Mouse (Mus musculus) embryonic facial prominence, embryonic 15.5 days (tissue): ENCODE data around the gene Robo4. TPM values are rescaled to one million over a fixed set of nuclear protein-coding genes. Genes with fewer than 3 reads are reported as not detected.

Experiments
- ATAC-seq: fragments of 200-750 bp; cut with Nextera tagmentation; 2 replicates; pipeline ENCODE4 v1.8.0; 2017; ENCODE audit warnings: low read depth, moderate TSS enrichment; ENCODE audit not compliant: insufficient number of reproducible peaks, low FRiP score, low TSS enrichment
- H3K27ac ChIP-seq: fragments of 300-500 bp; sonication (generic); replicated peaks from 2 replicates; pipeline ENCODE4 v1.5.1; 2015; ENCODE audit warnings: mild to moderate bottlenecking, inconsistent platforms
- H3K27me3 ChIP-seq: fragments of 300-500 bp; sonication (generic); 2 replicates; pipeline ENCODE4 v1.6.1; 2015; ENCODE audit warnings: inconsistent platforms
- H3K36me3 ChIP-seq: fragments of 300-500 bp; sonication (generic); 2 replicates; pipeline ENCODE4 v1.6.1; 2015; ENCODE audit warnings: mild to moderate bottlenecking, inconsistent platforms
- H3K4me1 ChIP-seq: fragments of 300-500 bp; sonication (generic); 2 replicates; pipeline ENCODE4 v1.6.1; 2015; ENCODE audit warnings: inconsistent platforms
- H3K4me2 ChIP-seq: fragments of 300-500 bp; sonication (generic); replicated peaks from 2 replicates; pipeline ENCODE4 v1.6.1; 2015; ENCODE audit warnings: mild to moderate bottlenecking, inconsistent platforms
- H3K4me3 ChIP-seq: fragments of 300-500 bp; sonication (generic); replicated peaks from 2 replicates; pipeline ENCODE4 v1.5.1; 2015; ENCODE audit warnings: mild to moderate bottlenecking, inconsistent platforms
- H3K9ac ChIP-seq: fragments of 300-500 bp; sonication (generic); 2 replicates; pipeline ENCODE4 v1.6.1; 2015; ENCODE audit warnings: inconsistent platforms
- H3K9me3 ChIP-seq: fragments of 300-500 bp; sonication (generic); replicated peaks from 2 replicates; pipeline ENCODE4 v1.6.1; 2016; ENCODE audit warnings: inconsistent platforms
- WGBS: fragments of 180-500 bp; shearing (Covaris S2); methylation state at CpG from one replicate; pipeline ENCODE4 v1.1.7; 2015; 5-methylcytosine and 5-hydroxymethylcytosine counted together
- polyA plus RNA-seq: library from polyadenylated mRNA; unstranded; fragments of >200 nt; fragmentation: Nextera tagmentation; extraction: Ambion mirVana; gene quantifications from 2 replicates; pipeline ENCODE4 v1.2.1, GENCODE M21; 2015

Gene Robo4
- polyA plus RNA-seq, 1 experiment from 2014 or later = 10.6 TPM

DNA sequence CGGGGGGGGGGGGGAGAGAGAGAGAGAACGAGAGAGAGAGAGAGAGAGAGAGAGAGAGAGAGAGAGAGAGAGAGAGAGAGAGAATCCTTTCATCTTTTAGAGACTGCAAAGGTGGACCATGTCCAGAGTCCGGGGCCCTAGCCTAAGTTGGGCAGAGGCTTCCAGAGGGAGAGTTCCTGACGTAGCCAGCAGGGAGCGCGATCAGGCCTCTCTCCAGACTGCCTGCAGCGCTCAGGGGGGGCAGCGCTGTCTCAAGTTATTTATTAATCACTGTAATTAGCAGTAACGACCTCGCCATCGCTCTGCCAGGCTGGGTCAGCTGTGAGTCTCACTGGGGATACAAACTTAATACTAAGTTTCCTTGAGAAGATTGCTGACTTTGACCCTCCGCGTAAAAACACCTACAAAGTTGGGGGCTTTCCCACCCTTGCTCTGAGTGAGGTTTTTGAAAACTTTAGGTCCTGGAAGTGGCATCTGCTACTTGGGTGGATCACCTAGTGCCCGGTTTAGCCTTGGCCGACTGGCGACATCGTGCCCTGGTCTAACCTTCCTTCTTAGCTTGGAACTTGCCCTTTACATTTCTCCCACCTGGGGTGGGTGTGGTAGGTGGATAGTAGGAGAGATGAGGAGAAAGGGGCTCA is 30.4 kb downstream of the Robo4 start:
- H3K9ac ChIP-seq = no peak overlapping the region
- no peak for ATAC-seq
- peaks cover 18% of the 10 kb centered on the region for H3K4me1 ChIP-seq
- H3K4me3 ChIP-seq = peak overlapping the region; percentile 29
- H3K27me3 ChIP-seq = peaks cover 84% of the 10 kb centered on the region
- no peak overlapping the region for H3K27ac ChIP-seq
- H3K36me3 ChIP-seq = no peaks in the 10 kb centered on the region
- peak overlapping the region; percentile 50; the same call in 1 of the 2 replicates for H3K4me2 ChIP-seq
- no peaks in the 10 kb centered on the region for H3K9me3 ChIP-seq
- 2% methylated on average over 16 of the region's 17 CpGs for WGBS

DNA sequence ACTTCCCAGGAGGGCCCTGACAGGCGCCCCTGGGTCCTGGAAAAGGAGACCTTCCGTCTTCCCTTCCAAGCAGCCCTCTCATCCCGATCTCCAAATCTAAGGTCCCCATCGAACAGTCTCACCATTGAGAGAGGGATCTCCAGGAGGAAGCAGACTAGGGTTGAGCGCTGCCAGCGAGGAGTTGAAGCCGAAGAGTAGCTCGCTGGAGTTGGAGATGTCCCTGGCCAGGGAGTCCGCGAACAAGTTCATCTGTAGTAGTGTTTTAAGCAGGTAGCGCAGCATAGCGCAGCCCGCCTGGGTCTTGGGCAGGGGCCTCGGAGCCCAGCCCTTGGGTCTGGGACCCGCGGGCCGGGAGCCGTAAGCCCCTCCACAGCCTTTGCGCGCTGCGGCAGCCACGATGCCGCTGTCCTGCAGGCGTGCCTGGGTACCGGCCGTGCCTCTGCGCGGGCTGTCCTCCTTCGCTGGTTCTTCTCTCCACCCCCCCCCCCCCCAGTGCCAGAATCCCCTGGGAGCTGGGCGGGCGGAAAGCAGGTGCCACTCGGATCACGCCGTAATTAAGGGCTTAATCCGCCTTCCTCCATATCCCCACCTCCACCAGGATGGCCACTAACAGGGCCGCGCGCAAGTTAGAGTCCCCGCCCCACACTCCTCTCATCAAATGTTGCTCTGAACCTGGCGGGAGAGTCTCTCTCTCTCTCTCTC is 31.2 kb downstream of the Robo4 start, which contains the start of gene Robo3:
Robo3 (minus strand) TSS at position 527 of the 702 bp plus-strand sequence.
- peaks cover 18% of the 10 kb centered on the region for H3K4me1 ChIP-seq
- no peak within 1 kb of the TSS for H3K9ac ChIP-seq
- WGBS = under 1% methylated on average over 39 of the region's 40 CpGs
- peaks cover 77% of the 10 kb centered on the region for H3K27me3 ChIP-seq
- no peak within 1 kb of the TSS for H3K27ac ChIP-seq
- peak within 1 kb of the TSS; percentile 50 for H3K4me2 ChIP-seq
- H3K36me3 ChIP-seq = no peaks in the 10 kb centered on the region
- no peak for ATAC-seq
- no peaks in the 10 kb centered on the region for H3K9me3 ChIP-seq
- H3K4me3 ChIP-seq = peak within 1 kb of the TSS; percentile 29

DNA sequence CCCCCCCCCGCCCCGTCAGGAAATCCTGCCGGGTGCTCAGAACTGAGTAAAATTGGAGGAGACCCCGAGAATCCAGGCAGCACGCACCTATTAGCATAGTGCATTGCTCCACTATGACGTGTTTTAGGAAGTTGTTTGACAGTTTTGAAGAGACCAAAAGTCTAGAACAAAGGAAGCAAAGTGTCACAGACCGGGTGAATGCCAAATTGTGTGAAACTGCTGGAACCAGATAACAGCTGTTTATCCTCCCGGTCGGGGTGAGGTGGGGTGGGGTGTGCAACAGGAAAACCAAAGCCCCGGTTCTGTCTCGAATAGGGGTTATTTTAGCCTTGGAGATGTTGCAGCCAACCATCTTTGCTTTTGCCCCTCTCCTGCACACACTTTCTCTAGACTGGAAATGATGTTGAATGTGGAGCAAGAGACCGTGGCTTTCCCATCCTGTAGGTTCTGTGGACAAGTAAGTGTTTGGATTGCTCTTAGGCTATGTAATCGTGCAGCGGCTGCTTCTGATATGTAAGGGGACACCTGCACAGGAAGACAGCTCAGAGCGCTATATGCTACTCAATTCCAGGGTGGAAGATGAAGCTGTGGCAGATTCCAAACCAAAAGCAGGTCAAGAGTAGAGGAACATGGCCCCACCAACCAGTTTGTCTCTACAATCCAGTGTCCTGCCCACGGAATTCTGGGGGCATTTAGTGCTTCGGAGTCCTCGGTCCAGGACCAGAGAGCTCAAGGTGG is 32.3 kb downstream of the Robo4 start:
- peaks cover 18% of the 10 kb centered on the region for H3K4me1 ChIP-seq
- 1% methylated on average over 18 of the region's 18 CpGs for WGBS
- peaks cover 72% of the 10 kb centered on the region for H3K27me3 ChIP-seq
- H3K27ac ChIP-seq = no peak overlapping the region
- ATAC-seq = no peak
- H3K4me2 ChIP-seq = no peak overlapping the region
- H3K9me3 ChIP-seq = no peaks in the 10 kb centered on the region
- no peaks in the 10 kb centered on the region for H3K36me3 ChIP-seq
- no peak overlapping the region for H3K9ac ChIP-seq
- H3K4me3 ChIP-seq = no peak overlapping the region; the same call in 1 of the 2 replicates

DNA sequence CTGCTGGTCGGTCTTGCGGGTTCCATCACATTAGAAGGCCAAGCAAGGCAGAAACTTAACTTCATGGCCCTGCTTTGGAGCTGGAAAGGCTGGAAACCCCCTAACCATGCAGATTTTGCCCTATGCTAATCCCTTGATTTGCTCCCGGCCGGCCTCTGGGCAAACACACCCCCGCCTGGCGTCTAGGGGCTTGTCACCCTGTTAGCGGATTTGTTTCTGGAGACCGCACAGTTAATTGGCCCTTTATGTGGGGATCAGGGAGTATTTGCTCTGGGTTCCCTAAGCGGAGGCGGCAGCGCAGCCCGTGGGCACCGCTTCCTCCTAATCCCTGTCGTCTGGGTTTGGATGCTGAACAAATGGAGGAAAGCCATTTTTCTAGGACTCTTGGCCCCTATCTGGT is 33.2 kb downstream of the Robo4 start:
- ATAC-seq = no peak
- no peak overlapping the region for H3K27ac ChIP-seq
- WGBS = 1% methylated on average over 14 of the region's 14 CpGs
- H3K4me3 ChIP-seq = no peak overlapping the region
- H3K9ac ChIP-seq = no peak overlapping the region
- no peak overlapping the region for H3K4me2 ChIP-seq
- H3K9me3 ChIP-seq = no peaks in the 10 kb centered on the region
- H3K4me1 ChIP-seq = peaks cover 18% of the 10 kb centered on the region
- H3K27me3 ChIP-seq = peaks cover 63% of the 10 kb centered on the region
- no peaks in the 10 kb centered on the region for H3K36me3 ChIP-seq

DNA sequence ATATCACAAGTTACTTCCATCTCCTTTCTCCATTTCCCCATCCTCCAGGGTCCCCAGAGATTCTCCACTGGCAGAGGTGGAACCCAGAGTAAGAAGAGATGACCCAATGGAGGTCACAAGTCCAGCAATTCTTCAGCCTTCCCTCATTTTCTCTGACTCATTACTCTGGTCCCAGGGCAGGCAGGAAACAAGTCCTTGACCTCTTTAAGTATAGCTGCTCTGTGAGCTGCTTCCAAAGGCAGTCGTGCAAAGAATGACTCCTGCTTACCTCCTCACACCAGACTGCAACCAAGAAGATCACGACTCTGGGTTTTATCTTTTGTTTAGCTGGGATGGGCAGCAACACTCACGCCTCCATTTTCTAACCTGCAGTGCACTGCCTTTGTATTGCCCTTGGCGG is 33.9 kb downstream of the Robo4 start:
- Histone ChIP-seq H3K9ac (no peak overlapping the region), H3K4me3 (no peak overlapping the region), H3K36me3 (no peaks in the 10 kb centered on the region), H3K9me3 (no peaks in the 10 kb centered on the region), H3K27ac (no peak overlapping the region), H3K27me3 (peaks cover 57% of the 10 kb centered on the region), H3K4me2 (no peak overlapping the region), H3K4me1 (peaks cover 17% of the 10 kb centered on the region)
- WGBS = 11% methylated on average over 4 of the region's 4 CpGs
- ATAC-seq = no peak

DNA sequence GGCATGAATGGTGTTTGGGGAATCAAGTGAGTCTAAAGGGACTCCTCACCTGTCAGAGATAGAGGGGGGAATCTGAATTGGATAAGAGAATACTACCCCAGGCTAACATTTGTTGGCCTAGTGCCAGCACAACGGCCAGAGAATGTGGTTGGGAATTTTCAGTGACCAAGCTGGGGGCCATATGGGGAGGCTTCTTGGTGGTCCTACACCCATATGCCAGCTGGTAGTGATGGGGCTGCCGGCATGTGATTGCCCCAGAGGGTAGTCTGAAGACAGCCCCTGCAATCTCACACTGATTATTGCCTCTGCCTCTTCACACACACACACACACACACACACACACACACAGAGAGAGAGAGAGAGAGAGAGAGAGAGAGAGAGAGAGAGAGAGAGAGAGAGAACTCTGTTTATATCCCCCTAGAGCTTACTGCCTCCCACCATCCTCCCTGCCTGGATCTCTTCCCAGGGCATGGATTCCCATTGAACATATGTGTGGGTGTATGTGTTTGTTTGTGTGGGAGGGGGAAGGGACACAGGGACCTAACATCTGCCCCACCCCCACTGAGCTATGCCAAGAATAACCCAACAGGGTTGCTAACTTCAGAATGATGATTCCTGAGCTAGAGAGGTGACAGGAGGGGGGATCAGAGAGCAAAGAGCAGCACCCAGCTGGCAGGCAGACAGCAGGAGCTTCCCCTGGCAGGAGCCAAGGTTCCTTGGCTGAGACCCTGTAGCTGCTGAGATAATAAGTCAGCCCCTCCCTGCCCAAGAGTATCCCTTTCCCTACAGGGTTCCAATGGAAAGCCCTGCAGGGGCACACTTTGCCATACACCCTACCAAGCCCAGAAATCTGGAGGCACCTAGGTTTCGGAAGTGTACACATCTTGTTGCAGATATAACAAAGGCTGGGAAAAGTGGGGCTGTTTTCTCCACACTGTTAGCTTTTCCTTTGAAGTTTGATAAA is 36.4 kb downstream of the Robo4 start:
- no peaks in the 10 kb centered on the region for H3K9me3 ChIP-seq
- no peak overlapping the region for H3K27ac ChIP-seq
- H3K27me3 ChIP-seq = peaks cover 32% of the 10 kb centered on the region
- peaks cover under 1% of the 10 kb centered on the region for H3K4me1 ChIP-seq
- H3K9ac ChIP-seq = no peak overlapping the region
- no peak for ATAC-seq
- WGBS = 31% methylated on average over 3 of the region's 3 CpGs
- no peak overlapping the region for H3K4me2 ChIP-seq
- H3K4me3 ChIP-seq = no peak overlapping the region
- no peaks in the 10 kb centered on the region for H3K36me3 ChIP-seq

DNA sequence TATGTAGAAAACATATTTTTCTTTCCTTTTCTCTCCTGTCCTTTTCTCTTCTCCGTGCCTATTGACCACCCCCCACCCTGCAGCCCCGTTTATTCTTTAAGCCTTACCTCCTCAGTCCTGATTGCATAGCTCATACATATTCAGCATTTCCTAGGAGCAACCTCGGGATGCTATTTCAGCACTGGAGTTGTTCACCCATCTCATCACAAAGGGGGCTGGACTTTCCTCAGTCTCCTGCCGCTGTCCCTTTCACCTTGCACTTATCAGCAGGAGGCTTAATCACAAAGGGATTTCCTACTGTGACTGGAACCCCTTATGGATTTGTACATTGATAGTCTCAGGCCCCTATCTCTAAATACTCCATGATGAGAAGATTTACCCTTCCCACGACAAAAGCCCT is 50.7 kb downstream of the Robo4 start:
- 1% methylated on average over 5 of the region's 5 CpGs for WGBS
- Histone ChIP-seq H3K4me2 (no peak overlapping the region), H3K9me3 (no peaks in the 10 kb centered on the region), H3K4me1 (peaks cover 15% of the 10 kb centered on the region), H3K36me3 (no peaks in the 10 kb centered on the region), H3K27ac (no peak overlapping the region), H3K4me3 (no peak overlapping the region), H3K27me3 (peaks cover 75% of the 10 kb centered on the region), H3K9ac (no peak overlapping the region)
- no peak for ATAC-seq

DNA sequence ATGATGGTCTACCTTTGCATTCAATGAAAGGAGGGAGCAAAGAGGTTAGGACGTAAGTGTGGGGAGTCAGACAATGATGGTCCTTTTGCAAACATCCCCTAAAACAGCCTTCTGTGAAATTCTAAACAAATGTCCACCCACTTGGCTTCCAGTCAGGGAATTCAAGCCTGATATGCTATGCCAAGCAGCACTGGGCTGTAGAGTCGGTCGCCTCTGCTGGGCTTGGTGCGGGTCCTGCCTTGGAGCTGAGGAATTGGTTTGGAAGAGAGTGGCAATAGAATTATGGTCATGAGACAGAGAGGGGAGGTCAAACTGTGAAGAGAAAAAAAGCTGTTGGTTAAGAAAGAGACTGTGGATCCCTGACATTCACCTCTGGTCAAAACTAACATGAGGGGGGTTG is 51.6 kb downstream of the Robo4 start:
- no peaks in the 10 kb centered on the region for H3K9me3 ChIP-seq
- no peak overlapping the region for H3K9ac ChIP-seq
- H3K4me2 ChIP-seq = no peak overlapping the region
- peaks cover 15% of the 10 kb centered on the region for H3K4me1 ChIP-seq
- peaks cover 82% of the 10 kb centered on the region for H3K27me3 ChIP-seq
- no peaks in the 10 kb centered on the region for H3K36me3 ChIP-seq
- no peak for ATAC-seq
- no peak overlapping the region for H3K27ac ChIP-seq
- no peak overlapping the region for H3K4me3 ChIP-seq
- 44% methylated on average over 4 of the region's 4 CpGs for WGBS

DNA sequence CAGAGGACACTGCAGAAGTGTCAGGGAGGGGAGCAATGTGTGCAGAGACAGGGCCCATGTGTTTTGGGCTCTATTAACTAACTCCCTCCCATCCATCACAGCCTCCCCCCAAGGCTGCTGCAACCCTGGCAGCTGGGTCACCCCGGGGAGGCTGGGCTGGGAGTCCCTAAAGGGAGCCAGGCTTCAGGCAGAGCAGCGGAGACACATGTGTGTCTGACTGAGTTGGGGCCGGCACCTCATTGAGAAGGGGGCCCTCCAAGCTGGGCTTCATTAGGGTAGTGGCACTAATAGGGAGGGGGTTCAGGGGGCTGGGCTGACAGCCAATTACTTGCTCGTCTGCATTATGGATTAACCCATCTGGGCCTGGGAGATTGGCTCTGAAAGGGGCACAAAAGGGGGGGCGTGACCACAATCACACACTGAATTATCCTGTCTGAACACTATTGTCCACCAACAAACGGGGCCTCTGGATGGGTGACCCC is 52.4 kb downstream of the Robo4 start:
- H3K4me2 ChIP-seq = no peak overlapping the region
- peaks cover 86% of the 10 kb centered on the region for H3K27me3 ChIP-seq
- WGBS = 7% methylated on average over 6 of the region's 6 CpGs
- no peak; the same call in 1 of the 2 replicates for ATAC-seq
- no peaks in the 10 kb centered on the region for H3K9me3 ChIP-seq
- no peak overlapping the region for H3K4me3 ChIP-seq
- peaks cover 15% of the 10 kb centered on the region for H3K4me1 ChIP-seq
- no peak overlapping the region for H3K27ac ChIP-seq
- no peak overlapping the region for H3K9ac ChIP-seq
- no peaks in the 10 kb centered on the region for H3K36me3 ChIP-seq

DNA sequence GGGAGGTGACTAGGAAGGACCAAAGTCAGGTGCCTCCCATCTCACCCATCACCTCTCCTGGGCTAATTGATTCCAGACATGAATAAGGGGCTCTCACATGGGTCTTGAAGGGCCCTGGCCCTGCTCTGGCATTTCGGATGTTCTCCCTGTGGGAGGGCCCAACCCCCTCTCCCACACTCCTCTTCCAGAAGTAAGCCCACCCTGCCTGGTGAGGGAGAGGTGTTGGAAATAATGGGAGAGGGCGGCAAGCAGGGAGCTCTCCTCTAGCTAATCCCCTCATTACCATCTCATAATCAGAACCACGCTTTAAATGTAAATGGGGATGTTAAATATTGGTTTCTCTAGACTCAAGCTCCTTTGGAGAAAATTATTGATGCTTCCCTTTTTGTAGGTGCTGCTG is 53.3 kb downstream of the Robo4 start:
- Histone ChIP-seq H3K4me3 (no peak overlapping the region), H3K9me3 (no peaks in the 10 kb centered on the region), H3K4me2 (no peak overlapping the region), H3K27ac (no peak overlapping the region), H3K27me3 (peaks cover 93% of the 10 kb centered on the region), H3K4me1 (peaks cover 20% of the 10 kb centered on the region), H3K9ac (no peak overlapping the region), H3K36me3 (no peaks in the 10 kb centered on the region)
- ATAC-seq = no peak
- WGBS = 12% methylated on average over 3 of the region's 3 CpGs
